Mouse (Mus musculus) midbrain, embryonic 13.5 days (tissue): Measurements from ENCODE around the gene Cldn34c3. TPM values are rescaled to one million over a fixed set of nuclear protein-coding genes. Genes with fewer than 3 reads are reported as not detected.
"Not testable (repeated sequence)": the region's sequence is repeated elsewhere in the genome, so short reads cannot be mapped to it uniquely, and the experiment has no call there.

Source experiments
- ATAC-seq: fragments of 200-750 bp; cut with Nextera tagmentation; 2 replicates; pipeline ENCODE4 v1.8.0; 2017; ENCODE audit warnings: mild to moderate bottlenecking, moderate TSS enrichment, moderate library complexity
- H3K27ac ChIP-seq: fragments of 300-500 bp; sonication (generic); 2 replicates; pipeline ENCODE4 v1.5.1; 2015; ENCODE audit warnings: inconsistent platforms, mild to moderate bottlenecking, moderate library complexity
- H3K27me3 ChIP-seq: fragments of 300-500 bp; sonication (generic); 2 replicates; pipeline ENCODE4 v1.6.1; 2015; ENCODE audit warnings: mild to moderate bottlenecking, inconsistent platforms
- H3K36me3 ChIP-seq: fragments of 300-500 bp; sonication (generic); 2 replicates; pipeline ENCODE4 v1.6.1; 2015; ENCODE audit warnings: mild to moderate bottlenecking, inconsistent platforms
- H3K4me1 ChIP-seq: fragments of 300-500 bp; sonication (generic); replicated peaks from 2 replicates; pipeline ENCODE4 v1.6.1; 2015; ENCODE audit warnings: inconsistent platforms
- H3K4me2 ChIP-seq: fragments of 300-500 bp; sonication (generic); replicated peaks from 2 replicates; pipeline ENCODE4 v1.6.1; 2015; ENCODE audit warnings: moderate library complexity, mild to moderate bottlenecking, inconsistent platforms
- H3K4me3 ChIP-seq: fragments of 300-500 bp; sonication (generic); replicated peaks from 2 replicates; pipeline ENCODE4 v1.5.1; 2015; ENCODE audit warnings: mild to moderate bottlenecking, inconsistent platforms
- H3K9ac ChIP-seq: fragments of 300-500 bp; sonication (generic); replicated peaks from 2 replicates; pipeline ENCODE4 v1.6.1; 2015; ENCODE audit warnings: mild to moderate bottlenecking, inconsistent platforms
- H3K9me3 ChIP-seq: fragments of 300-500 bp; sonication (generic); 2 replicates; pipeline ENCODE4 v1.6.1; 2016; ENCODE audit warnings: mild to moderate bottlenecking, inconsistent platforms
- polyA plus RNA-seq: library from polyadenylated mRNA; unstranded; fragments of >200 nt; fragmentation: Nextera tagmentation; extraction: Ambion mirVana; gene quantifications from 2 replicates; pipeline ENCODE4 v1.2.1, GENCODE M21; 2015

The Cldn34c3 gene
- polyA plus RNA-seq, result not detected in 2 replicates

DNA sequence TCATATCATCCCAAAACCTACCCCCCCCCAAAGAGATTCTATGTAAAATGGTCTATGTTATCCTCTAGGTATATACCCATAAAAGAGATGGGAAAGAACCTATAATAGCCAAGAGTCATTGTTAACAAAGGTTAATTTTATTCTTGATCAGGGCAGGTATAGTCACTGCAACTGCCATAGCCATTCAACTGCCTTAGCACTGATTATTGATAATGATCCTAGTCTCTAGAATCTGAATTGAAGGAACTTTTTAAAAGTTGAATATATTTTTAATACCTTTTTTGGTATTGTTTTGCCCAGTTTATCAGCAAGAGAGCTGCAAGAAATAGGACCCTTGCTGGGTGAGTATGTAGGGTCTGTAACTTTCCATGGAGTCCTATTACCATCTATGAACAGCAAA is at the start of gene Cldn34c3:
TSS of gene Cldn34c3 (plus strand) at position 301 of the 400 bp plus-strand sequence.
- not testable (repeated sequence) for H3K4me1 ChIP-seq, H3K4me2 ChIP-seq, H3K27ac ChIP-seq, ATAC-seq, H3K9ac ChIP-seq, H3K36me3 ChIP-seq, H3K9me3 ChIP-seq, H3K27me3 ChIP-seq, H3K4me3 ChIP-seq

Other genes with a start within 250 kb of the Cldn34c3 start
- 0.94 TPM in 1 of 2 replicates, not detected in the other for gene Cldn34c2, start 212.0 kb upstream of the Cldn34c3 start, polyA plus RNA-seq
- not detected in 2 replicates for gene Gm17467, start 88.9 kb upstream of the Cldn34c3 start, polyA plus RNA-seq